Mouse (Mus musculus): ENCODE measurements around the gene Cenpl.
A peak's percentile ranks its signal among the peaks of the same experiment; 100 is the strongest.

DNA sequence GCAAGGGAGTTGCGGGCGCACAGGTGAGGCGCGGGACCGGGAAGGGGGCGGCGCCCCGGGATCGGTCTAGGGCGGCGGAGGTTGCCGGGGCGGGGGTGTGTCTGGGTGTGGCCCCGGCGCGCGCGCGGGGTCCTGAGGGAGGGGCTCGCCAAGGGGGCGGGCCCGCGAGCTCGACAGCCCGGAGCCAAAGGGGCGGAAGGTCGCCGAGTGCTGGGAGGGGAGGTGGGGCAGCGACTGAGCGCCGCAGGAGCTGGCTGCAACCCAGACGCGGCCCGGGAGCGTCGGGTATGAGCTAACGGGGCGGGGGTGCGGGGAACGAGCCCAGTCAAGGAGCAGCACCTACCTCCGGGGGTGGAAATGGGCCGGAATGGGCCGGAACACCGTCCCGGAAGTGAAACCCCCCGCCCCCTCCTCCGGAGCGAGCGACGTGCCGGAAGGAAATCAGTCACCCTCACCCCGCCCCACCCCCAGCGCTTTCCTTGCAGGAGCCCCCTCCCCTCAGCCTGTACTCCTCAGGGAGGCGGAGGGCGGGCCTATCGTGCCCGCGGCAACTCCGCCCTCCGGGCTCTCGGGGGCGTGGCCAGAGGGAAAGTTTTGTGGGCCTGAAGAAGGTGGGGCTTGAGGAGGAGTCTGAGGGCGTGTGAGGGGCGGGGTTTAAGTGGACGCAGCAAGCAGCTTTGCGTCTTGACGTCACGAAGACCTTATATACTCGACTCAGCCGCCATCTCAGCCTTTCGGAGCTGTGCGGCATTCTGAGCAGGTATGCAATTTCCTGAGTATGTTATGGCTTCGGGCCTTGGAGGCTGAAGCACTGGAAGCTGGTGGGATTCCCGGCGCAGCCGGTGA lies 35.9 kb upstream of the Cenpl start, which contains the start of gene Zbtb37:
- TF ChIP-seq POLR2A (IDR thresholded peaks at IDR 0.05; ENCODE audit: insufficient read length, low read depth) (peak; percentile 98), POLR2AphosphoS2 (IDR thresholded peaks at IDR 0.05; ENCODE audit: insufficient read length, low read depth) (peak; percentile 97), USF1 (IDR thresholded peaks at IDR 0.05; ENCODE audit: low read depth) (no peak), TCF3 (IDR thresholded peaks at IDR 0.05; ENCODE audit: insufficient read length, low read depth) (no peak), TCF12 (IDR thresholded peaks at IDR 0.05; ENCODE audit: insufficient read depth, poor library complexity, severe bottlenecking) (no peak), MYOD1 (IDR thresholded peaks at IDR 0.05; ENCODE audit: control insufficient read depth in 1 of 3, insufficient read length in 2 of 3, low read depth in 2 of 3) (no peak), MAX (IDR thresholded peaks at IDR 0.05; ENCODE audit: low read depth) (no peak), MYOG (IDR thresholded peaks at IDR 0.05; ENCODE audit: control insufficient read depth in 1 of 3, insufficient read depth in 1 of 3, insufficient read length in 2 of 3, low read depth in 2 of 3) (no peak), E2F4 (IDR thresholded peaks at IDR 0.05; ENCODE audit: insufficient read depth) (no peak), SRF (IDR thresholded peaks at IDR 0.05; ENCODE audit: control insufficient read depth, insufficient read length, low read depth) (peak; percentile 19), CEBPB (IDR thresholded peaks at IDR 0.05; ENCODE audit: insufficient read depth, poor library complexity, severe bottlenecking) (no peak), REST (IDR thresholded peaks at IDR 0.05; ENCODE audit: insufficient read depth, insufficient read length) (no peak)
